Mouse (Mus musculus): ENCODE data around the gene Lama5.
A peak's percentile ranks its signal among the peaks of the same experiment; 100 is the strongest.
"Not testable (repeated sequence)": the region's sequence is repeated elsewhere in the genome, so short reads cannot be mapped to it uniquely, and the experiment has no call there.

The Lama5 gene

DNA sequence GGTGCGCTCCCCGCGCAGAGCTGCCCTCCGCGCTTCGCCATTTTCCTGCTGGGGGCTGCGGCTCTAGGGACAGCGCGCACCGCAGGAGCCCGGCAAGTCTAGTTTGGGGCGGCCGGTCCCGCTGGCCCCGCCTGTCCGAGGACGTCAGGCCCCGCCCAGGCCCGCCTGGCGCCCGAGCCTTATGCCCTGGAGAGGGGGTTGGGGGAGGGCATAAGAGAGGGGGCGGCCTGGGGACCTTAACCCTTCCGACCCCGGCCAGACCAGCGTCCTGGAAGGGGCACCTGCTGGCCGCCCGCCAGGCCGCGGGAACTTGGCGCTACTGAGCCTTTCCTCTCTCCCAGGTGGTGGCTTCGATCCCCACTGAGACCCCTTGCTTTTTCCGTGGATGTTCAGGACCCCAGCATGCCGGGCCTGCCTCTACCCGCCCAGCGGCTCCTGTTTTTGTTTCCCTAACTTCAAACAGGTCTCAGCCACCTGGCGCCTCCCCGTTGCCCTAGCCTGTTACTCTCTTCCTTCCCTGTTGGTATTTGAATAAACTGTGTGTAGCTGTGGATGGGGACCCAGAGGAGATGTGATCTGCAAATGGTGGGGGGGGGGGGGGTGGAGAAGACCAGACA is at the start of gene Lama5:
TSS of gene Lama5 (minus strand) at position 98 of the 617 bp plus-strand sequence.
- peak; percentile 84 to 91 for DNase-seq

DNA sequence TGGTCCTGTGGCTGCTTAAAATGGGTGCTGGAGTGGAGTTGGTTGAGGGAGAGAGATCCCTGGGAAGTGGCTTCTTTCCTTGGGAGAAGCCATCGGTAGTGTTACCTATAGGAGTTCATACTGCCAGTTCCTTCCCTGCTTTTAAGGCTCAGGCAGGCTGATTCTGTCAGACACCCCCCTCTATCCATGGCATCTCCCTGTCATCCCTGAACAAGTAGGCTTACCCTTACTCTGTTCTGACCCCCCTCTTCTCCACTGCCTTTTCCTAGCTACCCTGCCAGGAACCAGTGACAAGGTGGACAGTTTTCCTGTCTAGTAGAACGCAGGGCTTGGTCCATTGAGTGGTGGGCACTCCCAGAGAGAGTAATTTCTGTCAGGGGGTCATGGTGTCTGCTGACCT is 48.9 kb upstream of the Lama5 start:
- no peak for DNase-seq

DNA sequence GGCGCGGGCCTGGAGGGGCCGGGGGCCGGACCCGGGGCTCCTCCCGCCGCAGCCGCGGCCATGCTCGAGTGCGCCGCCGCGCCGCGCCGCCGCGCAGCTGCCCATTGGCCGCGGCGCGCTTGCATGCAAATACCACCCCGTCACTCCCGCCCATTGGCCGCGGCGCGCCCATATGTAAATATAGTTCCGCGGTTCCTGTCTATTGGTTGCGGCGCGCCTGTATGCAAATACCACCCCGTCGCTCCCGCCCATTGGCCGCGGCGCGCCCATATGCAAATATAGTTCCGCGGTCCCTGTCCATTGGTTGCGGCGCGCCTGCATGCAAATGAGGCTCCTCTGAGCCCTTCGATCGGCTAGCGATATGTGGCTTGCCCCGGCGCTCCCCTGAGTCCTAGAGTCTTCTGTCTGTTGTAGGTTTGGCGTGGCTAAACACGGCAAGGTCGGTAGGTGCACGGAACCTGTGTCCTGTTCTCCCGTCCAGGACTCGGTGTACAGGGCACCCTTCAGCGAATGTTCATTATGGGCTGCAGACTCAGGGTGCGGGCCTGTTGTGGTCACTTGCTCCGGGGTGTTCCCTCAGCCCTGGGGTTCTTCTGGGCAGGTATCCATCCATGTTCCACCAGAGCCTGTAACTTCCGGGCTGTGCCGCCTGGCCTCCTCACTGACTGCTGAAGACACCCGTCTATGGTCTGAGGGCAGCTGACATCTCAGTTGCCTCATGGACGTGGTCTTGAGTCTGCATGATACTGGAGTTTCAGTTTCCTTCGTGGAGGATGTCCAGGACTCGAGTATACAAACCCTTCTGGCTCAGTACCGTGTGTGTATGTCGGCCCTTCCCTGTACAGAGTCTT is 48.0 kb upstream of the Lama5 start, which contains the start of gene Cables2:
TSS of gene Cables2 (minus strand) at position 103 of the 851 bp plus-strand sequence.
- DNase-seq = peak; percentile 93 to 97

DNA sequence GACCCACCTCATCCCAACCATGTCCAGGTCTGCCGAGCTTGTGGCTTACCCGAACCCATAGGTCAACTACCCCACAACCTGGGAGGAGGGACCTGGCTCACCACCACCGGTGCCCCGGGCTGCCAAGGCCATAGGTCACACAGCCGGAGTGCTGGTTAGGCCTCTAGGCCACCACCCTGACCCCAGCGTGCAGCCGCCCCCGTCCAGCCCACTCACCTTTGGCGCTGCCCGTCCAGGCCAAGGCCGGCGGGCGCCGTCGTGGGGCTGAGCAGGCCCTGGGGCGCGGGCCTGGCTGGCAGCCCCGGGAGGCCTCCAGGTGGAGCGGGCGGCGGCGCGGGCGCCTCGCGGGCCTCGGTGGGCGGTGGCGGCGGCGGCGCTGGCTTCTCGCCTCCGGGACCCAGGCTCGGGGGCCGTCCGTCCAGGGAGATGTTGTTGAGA is 47.2 kb upstream of the Lama5 start:
- DNase-seq = no peak

DNA sequence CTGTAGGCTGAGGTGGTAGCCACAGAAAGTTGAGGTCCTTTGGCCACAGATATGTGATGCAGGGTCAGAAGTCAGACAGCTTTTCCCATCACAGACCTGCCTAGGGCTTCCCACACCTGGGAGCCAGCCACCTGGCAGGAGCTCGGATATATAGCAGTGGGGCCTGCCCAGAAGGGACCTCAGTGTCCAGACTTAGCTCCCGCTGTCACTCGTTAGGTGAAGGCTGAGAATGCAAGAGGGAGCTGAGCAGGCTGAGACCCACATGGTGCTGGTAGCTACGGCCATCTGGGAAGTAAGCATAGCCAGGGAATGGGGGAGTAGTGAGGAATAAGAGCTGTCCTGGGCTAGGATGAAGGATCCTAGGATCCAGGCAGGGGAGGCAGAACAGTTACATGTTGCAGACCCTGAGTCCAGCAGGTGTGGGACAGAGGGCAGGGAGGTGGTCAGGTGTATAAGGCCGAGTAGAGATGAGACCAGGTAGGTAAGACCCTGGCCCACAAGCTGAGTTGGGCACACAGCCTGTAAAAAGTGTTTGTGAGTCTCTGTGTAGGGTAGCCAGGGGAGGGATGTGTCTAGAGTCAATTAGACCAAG is 46.2 kb upstream of the Lama5 start:
- no peak for DNase-seq

DNA sequence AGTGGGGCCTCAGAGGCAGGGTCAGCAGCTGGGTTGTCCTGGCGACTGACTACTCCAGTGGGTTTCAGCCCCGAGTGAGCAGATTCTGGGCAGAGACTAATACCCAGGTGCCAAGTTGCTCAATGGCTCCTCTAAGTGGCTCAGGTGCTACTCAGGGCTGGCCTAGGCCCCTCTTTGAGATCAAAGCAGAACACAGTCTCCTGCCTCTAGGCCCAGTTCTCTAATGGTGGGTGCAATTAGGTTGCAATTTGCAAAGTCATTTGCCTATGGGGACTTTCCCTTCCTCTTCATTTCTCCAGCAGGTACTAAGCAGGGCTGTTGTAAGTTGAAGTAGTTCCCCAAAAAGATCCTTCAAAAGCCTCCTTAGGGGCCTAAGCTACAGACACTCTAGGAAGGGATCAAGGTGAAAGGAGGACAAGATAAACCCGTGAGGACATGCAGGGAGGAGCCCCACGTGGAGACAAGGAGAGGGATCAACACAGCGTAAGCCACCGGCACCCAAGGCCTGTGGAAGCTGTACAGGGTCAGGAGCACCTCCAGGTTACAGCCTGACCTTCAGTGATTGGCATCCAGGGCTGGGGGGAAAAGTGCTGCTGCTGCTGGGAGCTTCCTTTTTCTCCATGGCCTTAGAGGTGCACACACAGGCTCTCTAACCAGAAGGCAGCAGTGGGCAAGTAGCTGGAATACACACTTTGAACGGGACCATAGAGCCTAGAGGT is 45.0 kb upstream of the Lama5 start:
- DNase-seq = no peak

DNA sequence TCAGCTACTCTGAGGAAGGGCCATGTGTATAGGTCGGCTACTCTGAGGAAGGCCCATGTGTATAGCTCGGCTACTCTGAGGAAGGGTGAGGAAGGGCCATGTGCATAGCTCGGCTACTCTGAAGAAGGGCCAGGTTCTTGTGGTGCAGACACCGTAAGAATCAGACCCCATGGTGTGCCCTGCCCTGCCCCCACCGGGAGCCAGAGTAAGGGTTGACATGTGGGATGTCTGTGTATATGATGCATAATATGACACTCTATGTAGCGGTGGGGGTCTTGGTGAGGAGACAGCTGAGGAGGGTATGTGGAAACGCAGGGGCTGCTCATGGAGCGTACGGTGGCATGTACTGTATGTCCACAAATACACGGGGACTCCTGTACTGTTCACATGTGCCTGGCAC is 43.7 kb upstream of the Lama5 start:
- no peak for DNase-seq

DNA sequence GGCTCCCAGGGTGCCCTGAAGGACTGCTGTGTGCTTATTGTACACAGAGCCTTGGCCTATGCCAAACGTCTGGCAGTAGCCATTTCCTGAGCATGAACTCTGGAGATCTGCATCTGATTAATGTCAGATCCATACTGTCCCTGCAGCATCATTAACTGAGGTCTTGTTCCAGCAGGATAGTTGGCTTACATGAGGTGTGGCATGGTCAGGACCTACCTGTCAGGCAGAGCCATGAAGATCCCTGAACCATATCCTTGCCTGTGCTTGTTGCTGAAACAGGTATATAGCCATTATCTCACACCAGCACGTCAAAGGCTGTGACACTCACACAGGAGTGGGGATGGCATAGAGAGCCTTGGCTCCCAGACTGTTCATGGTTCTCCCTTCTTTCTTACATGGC is 42.3 kb upstream of the Lama5 start:
- no peak for DNase-seq

DNA sequence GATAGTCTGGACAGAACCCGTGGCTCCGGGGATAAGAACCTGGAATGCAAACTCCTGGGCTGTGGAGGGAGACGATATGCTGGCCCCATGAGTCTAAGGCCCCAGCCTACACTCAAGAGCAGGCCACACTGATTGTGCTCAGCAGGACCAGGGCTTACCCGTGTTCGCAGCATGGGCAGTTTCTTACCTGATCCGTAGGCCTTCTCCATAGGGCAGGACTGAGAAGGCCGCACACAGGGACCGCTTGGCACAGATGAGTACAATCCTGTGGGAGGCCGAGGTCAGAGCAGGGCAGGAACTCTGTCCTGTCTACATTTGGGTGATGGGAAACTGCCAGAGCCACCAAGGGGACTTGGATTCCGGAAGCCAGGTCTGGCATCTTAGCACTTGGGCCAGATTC is 37.2 kb upstream of the Lama5 start:
- DNase-seq = no peak

DNA sequence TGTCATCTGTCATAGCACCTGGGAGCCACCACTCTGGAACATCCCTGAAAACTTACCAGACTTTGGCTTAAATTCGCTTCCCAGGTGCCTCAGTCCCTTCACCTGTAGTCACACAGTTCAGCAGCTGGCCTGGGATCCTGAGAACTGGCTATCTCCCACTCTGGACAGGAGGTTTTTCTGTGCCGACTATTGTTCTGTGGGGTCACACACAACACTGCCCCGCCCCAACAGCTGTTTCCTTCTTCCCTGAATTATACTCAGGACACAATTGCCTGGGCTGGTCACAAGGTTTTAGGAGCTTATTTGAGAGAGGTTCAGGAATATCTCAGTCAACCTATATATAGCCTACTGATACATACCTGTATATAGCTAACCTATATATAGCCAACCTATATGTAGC is 36.8 kb upstream of the Lama5 start:
- DNase-seq = peak in 1 of 2 experiments; percentile 50

DNA sequence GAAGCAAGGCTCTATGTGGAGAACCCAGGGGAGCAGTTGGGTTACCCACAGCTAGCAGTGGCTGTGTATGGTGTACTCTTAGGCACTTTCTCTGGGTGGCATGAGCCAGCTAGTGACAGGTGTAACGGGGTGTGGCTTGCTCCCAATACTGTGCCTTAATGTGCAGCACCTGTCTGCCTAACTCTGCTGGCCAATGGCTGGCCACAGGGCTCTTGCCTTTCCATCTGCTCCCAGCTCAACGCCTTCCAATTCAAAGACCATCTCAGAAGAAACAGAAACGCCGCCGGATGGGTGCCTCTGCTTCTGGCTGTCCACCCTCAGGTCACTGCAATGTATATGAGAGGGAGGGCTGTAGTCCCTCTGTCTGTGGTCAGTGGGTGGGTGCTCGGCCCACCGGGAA is 36.2 kb upstream of the Lama5 start:
- DNase-seq = no peak

DNA sequence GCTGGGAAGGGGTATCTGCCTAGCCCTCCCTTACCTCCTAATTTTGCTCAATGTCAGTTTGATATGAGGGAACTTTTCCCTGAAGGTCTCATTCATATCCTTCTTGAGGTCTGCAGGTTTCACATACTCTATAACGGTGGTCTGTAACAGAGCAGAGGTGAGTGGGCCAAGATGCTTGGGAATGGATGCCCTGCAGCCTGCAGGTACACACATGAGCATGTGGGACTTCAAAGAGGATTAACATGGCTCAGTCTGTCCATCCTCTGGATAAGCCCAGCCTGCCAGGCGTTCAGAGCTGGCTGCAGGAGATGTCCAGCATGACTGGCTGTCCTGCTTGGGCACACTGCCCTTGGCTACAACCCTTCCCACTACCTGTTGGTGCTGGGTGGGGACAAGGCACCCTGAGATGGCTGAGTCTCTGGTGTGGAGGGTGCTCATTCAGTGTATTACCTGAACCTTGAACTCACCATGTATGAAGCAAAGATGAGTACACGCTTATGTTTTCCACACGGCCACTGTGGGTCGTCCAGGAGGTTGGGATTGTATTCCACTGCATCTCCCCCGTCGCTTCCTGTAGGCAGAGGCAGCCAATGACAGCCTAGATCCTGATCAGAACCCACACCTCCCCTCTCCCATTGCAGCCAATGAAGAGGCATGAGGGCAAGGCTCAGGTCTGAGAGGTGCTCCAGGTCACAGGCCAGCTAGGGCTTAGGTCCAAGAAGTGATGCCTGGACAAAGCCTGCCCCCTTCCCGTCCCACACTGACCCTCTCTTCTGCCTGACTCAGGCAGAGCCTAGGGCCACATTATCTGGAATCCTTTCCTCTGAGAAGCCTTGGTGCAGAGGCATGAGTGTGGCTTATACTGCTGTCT is 35.2 kb upstream of the Lama5 start:
- DNase-seq = no peak

DNA sequence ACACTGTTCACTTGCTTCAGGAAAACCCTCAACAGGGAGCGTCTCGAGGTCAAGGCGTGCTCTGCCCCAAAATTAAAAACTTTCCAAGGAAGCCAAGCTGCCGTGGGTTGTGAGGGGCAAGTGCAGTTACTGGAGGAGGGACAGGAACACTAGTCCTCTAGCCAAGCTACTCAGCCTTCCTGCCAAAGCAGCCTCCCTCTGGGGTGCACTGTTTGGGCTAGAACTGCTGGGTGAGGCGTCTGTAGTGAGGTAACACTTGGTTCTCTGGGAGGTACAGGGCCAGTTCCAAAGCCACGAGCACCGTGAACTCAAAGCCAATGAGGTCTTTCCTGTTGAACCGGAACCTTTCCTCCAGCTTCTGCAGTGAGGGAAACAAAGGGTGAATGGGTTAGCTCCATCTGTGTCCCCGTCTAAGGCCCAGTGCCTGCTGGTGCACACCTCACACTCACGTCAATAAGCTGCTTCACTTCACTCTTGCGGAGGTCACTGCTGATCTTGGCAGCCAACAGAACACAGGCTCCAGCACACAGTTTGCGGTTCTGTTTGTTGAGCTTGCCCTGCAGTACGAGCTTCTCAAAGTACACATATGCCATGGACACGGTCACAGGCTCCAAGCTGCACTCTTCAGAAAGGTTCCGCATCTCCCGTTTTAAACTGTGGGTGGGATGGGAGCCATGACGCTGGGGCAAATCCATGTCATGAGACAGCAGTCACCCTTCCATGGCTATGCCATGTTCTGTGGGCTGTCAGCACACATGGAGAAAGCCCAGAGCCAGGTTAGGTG is 34.4 kb upstream of the Lama5 start:
- not testable (repeated sequence) for DNase-seq

DNA sequence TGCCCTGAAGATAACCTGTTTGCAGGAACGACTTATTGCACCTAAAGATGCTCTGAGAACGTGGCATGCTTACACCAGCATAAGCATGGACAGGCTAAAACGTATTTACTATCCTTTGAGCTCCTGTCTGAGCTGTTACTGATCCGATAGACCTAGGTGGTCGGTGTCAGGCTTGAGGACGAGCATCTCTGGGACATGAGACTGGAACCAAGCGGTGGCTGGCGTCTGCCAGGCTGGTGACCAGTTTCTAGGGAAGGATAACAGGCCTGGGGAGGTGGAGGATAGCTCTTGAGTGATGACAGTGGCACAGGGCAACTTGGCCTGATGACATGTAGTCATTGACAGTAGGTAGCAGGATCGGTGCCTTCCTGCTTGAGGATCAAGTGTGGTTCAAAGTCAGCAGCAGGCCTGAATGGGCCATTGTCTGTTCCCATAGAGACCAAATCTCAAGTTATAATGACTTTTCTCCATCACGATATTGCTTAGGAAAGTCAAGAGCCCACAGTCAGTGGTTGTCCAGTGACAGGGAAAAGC is 33.4 kb upstream of the Lama5 start:
- DNase-seq = not testable (repeated sequence)

DNA sequence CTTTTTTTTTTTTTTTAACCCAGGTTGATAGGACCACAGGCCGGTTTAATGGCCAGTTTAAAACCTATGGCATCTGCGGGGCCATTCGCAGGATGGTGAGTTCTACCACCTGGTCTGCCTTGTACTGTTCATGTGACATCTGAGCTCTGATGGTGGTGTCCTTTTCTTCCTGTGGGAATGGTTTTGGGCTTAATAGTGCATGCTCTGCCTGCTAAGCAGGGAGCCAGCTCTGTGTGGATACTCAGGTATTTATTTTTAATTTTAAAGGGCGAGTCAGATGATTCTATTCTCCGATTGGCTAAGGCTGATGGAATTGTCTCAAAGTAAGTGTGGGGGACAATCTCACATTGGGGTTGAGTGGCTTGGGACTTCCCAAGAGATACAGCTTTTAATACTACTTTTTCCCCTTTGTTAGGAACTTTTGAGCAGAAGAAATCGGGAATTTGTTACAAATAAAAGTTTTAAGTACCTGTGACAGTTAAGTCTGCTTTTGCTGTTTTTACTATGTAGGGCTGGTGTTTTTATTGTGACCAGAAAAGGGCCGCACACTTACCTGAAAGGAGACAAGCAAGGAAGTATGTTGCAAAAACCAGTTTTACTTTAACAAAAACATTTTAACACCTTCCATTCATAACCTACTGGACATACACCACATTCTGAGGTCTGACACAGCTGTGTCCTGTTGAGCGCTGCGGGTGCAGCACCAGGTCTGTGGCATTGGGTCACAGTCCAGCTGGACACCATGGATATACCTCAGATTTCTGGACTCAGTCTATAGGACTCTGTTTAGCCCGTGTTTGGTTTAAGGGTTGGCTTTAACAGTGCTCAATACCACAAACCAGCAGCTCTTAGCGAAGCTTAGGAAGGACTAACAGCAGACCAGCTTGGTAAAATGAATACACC is 32.6 kb upstream of the Lama5 start:
- no peak for DNase-seq

DNA sequence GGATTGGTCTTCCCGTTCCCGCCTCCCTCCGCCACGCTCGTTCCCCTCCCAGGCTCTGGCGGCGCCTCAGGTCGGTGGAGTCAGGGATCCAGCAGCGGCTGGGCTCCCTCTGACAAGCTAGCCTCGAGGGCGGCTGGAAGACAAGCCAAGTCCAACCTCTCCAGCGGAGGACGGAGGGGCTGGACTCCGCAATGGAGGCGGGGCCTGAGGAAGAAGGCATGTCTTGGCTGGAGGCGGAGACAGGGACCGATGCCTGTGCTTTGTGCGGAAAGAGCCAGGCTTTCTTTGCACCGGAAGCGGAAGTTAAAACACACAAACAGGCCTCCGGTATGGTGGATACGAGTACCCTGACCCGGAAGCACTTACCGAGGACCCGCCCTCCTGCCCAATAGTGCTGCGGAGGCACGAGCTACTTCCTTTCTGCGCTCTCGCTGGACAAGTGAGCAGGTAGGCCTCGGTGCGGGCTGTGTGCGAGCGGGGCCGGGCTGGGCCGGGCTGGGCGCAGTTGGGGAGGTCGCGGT is 31.4 kb upstream of the Lama5 start, which contains the start of gene Rps21:
TSS of gene Rps21 (plus strand) at position 377 of the 521 bp plus-strand sequence.
- DNase-seq = peak; percentile 98

DNA sequence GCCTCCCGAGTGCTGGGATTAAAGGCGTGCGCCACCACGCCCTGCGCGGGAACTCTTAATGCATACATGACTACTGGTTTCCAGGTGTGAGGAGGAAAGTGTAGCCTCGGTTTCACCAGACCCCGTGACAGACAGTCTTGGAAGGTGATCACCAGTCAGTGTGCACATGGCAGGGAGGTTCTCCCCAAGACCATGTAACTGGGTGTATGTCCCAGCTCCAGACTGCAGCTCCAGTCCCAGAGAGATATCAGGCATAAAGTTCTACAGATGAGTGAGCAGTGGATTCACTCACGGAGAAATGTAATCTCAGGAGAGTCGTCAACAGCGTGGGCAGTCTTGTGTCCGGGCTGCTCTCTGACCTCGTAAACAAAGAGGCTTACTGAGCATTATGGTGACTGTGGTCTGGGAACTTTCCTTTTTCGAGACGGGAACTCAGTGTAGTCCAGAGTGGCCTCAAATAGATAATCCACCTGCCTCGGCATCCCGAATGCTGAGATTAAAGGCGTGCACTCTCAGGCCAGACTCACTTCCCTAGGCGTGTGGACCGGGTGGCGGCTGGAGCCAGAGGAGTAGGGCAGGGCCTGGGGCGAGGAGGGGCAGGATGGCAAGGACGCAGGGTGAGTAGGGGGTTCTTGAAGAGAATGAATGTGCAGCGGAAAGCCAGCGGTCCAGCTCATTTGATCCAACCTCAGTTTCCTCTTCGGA is 30.8 kb upstream of the Lama5 start:
- DNase-seq = no peak

DNA sequence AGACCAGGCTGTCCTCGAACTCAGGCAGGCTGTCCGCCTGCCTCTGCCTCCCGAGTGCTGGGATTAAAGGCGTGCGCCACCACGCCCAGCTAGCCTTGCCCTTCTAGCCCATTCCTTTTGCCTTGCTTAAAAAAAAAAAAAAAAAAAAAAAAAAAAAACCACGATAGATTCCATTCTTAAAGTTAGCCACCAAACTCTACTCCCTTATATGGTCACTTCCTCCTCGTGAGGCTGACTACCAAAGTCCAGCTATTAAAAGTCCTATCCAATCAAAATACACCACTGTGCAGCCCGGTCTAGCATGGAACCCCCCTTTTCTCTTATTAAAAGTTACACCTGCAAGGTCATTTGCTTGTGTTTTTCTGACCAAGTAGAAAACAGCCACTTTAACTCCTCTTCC is 30.0 kb upstream of the Lama5 start:
- no peak for DNase-seq
